Mouse (Mus musculus): ENCODE results near the gene Slc31a1.

DNA sequence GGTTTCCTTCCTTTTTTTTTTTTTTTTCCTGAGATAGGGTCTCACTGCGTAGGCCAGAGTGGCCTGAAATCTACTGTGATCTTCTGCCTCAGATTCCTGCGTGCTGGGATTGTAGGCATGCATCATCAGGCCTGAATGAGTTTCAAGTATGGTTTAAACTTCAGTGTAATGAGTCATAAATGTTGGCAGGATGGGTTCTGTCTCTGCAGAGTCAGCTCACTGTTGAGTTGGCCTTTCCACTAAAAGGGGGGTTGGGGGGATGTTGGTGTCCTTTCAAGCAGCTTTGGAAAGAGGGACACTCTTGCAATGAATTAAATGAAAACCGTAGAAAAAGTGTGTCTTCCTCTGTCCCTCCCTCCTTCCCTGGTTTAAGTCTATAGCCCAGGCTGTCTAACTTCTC, 38.4 kb downstream of the Slc31a1 start:
- TF ChIP-seq TAL1 (IDR thresholded peaks at IDR 0.05; ENCODE audit: low read length) = no peak
- no peak for TF ChIP-seq GATA1 (IDR thresholded peaks at IDR 0.05; ENCODE audit: low read length)

Data from erythroblast, embryonic 14.5 days (primary cell).